Mouse (Mus musculus) cerebellum, adult 9-11 months (tissue): ENCODE data around the gene Ttc38.
A peak's percentile ranks its signal among the peaks of the same experiment; 100 is the strongest.

Source experiments
- DNase-seq: peaks from one replicate; pipeline ENCODE4 v3.0.0; 2022

Ttc38 gene

DNA sequence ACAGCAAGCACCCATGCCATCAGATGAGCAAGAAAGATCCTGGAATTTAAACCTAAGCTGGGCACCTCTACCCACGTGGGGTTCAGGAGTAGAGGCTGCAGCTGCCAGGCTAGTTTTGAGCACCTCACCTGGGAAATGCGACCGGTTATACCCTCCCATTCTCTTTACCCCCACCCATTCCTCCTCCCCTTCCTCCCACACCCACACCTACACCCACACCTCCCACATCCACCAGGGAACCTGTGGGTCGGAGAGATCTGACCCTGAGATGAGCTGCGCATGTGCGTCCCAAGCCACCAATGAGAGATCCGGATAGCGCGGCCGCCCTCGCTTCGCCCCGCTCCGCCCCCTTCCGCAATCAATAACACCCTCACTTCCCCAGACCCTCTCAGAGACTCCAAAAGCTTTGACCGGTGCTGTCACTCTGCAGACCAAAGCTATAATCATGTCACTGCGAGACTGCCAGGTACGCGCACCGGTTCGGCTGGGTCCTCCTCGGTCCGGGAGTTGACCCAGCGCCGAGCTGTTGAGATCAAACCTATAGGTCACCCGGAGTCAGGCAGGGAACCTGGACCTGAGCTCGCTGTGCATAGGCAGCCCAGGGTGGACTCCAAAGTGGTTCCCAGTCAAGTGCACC, at the start of gene Ttc38:
Ttc38 (plus strand) TSS at position 353 of the 637 bp plus-strand sequence.
- peak; percentile 91 for DNase-seq

DNA sequence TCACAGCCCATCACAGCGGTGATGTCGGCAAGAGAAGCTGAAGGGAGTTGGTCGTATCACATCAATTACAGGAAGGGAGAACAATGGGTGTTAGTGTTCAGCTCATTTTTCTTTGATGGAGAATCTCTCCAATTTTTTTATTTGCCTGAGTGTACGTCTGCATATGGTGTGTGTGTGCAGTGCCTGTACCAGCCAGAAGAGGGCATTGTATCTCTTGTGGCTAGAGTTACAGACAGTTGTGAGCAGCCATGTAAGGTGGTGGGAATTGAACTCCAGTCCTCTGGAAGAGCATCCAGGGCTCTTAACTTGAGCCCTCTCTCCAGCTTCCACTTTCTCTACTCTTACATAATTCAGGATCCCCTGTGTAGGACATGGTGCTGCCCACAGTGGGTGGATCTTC, 49.0 kb upstream of the Ttc38 start:
- DNase-seq = no peak

GRCm38 (mm10) chr15:85784341-85784740, 47.8 kb upstream of the Ttc38 start:
- DNase-seq = no peak

DNA sequence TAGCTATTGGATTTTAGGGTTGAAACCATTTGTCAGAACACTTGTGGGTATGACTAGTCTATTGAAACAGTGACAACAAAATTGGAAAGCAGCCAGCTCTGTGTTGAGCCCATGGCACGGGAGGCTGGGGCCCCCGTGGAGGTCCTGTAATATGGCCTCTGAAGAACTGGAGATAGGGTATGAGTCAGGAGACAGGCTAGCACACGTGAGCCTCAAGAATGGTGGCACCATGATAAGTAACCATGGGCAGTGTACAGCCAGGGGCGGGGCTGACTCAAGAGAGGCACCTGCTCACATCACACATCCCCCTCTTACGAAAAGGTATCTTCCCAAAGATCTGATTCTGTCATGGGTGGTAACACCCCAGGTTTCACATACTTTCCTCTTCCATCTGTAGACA, 45.4 kb upstream of the Ttc38 start:
- DNase-seq = no peak

DNA sequence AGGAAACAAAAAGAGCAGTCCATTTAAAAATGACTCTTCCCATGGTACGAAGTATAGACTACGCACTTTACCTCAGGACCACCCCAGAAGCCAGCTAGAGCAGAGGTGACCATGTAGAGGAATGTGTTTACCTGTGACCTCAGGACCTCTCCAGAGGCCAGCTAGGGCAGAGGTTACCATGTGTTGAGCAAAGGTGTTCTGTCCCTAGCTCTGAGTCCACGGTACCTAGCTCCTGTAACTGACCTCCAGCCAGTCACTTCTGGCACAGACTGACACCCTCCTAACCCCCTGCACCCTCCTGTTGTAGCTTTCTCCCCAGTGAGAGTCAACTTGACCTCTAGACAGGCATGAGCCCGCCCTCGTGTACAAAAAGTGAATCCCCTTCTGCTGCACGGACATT, 44.6 kb upstream of the Ttc38 start:
- no peak for DNase-seq

DNA sequence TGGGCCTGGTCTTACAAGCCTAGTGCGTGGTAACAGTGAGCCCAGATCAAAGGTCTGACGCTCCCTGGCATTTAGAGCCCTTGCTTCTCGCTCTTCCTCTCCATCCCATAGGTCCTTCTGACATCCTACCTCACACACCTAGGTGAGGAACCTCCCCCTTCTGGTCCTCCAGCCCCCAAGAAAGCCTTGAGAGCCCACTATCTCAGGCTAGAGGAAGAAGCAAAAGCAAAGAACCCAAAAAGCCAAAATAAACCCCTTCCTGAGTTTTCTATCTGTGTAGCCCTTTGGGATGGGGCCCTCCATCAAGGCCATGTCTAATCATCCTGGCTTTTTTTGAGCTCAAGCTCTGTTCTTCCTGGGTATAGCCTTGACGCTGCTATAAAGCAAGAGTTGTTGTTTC, 44.1 kb upstream of the Ttc38 start:
- DNase-seq = no peak

DNA sequence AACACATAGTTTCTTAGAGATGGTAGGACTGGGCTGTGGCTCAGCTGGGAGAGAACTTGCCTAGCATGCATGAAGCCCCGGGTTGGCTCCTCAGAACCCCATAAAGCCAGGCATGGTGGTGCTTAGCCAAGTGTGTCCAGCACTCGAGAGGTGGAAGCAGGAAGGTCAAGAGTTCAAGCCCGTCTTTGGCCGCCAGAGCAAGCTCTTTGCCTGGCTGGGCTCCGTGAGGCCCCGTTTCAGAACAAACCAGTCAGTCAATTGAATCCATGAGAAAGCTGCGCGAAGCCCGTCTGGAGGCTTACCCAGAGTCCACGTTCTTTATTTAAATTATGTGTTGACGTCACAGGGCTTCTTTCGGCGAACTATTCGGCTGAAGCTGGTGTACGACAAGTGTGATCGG, 43.5 kb upstream of the Ttc38 start:
- DNase-seq = no peak

GRCm38 (mm10) chr15:85791449-85791848, 40.7 kb upstream of the Ttc38 start:
- DNase-seq = no peak

GRCm38 (mm10) chr15:85792819-85793218, 39.3 kb upstream of the Ttc38 start:
- peak; percentile 24 for DNase-seq

DNA sequence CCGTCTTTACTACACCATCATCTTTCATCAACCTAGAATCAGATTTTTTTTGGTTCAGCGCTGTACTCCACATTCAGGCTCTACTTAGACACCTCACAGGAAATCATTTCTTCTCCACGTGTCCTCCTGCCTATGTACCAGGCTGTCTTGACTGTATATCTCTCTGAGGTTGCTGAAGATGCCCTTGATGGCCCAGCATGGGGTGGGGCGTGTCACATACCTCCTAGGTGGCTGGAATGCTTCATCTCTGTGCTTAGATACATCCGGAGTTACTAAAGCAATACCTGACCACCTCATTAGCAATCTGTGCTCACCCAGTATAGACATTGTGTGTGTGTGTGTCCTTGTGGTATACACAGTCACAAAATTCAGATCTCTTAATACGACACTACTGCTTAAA, 36.6 kb upstream of the Ttc38 start:
- DNase-seq = no peak

DNA sequence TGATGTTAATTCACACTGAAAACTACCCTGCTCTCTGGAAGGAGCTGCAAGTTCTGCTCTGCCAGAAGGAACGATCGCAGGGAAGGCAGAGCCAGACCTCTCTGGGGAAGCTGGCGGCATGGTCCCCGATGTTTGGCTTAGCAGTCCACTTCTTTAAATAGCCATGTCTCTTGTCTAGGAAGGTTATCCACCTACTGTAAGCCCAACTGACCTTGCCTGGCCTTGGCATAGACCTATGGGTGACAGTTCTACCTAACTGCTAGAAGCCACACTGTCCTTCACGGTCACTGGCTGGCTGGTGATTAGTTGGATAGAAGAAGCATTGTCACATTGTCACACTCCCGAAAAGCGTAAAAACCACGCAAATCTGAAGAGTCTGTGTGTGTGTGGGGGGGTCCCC, 33.4 kb upstream of the Ttc38 start:
- DNase-seq = no peak

- no peak for DNase-seq
Observed at GRCm38 (mm10) chr15:85802931-85803330, 29.2 kb upstream of the Ttc38 start.

- DNase-seq = no peak
Observed at GRCm38 (mm10) chr15:85806886-85807285, 25.2 kb upstream of the Ttc38 start.

- DNase-seq = no peak
Observed at GRCm38 (mm10) chr15:85807404-85807803, 24.7 kb upstream of the Ttc38 start.

GRCm38 (mm10) chr15:85808031-85808430, 24.1 kb upstream of the Ttc38 start:
- no peak for DNase-seq

DNA sequence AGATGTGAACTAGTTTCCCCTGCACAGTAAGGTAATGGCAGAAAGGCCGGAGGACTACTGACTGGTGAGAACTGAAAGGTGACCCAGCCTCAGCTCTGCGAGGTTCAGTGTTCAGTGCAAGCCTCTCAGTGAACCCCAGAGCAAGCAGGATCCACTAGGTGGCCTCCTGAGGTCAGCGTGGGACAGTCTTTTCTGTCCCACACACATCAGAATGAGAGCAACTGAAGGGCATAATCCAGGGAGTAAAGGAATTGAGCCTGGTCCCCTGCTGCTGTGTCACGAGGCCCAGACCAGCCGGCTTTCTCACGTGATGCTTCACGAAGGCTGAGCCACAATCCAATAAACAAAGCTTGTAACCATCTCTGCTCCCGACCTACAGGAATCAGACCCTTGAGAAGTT, 23.7 kb upstream of the Ttc38 start:
- no peak for DNase-seq

DNA sequence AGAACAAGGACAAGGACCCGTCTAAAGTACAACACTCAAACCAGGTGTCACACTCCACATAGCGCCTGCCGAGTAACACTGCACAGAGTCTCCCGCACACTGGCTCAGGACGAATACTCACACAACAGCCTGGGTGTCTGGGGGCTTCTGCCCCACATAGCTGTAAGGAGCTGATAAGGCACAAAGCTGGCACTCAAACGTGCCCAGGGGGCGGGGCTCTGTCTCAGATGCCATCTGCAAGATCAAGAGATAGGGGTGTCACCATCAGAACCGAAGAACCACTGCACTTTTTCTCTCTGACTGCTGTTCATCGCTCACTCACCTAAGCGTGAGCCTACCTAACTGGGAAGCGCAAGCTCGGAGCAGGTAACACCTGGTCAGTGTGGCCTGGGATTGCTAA, 23.0 kb upstream of the Ttc38 start:
- peak; percentile 39 for DNase-seq

GRCm38 (mm10) chr15:85810462-85810805, 21.7 kb upstream of the Ttc38 start:
- no peak for DNase-seq

- peak; percentile 93 for DNase-seq
Observed at GRCm38 (mm10) chr15:85810806-85811521, 21.1 kb upstream of the Ttc38 start.

GRCm38 (mm10) chr15:85811535-85812277, 20.4 kb upstream of the Ttc38 start, which contains the start of gene Cdpf1:
TSS of gene Cdpf1 (minus strand) at chr15:85811697.
- peak; percentile 98 for DNase-seq

DNA sequence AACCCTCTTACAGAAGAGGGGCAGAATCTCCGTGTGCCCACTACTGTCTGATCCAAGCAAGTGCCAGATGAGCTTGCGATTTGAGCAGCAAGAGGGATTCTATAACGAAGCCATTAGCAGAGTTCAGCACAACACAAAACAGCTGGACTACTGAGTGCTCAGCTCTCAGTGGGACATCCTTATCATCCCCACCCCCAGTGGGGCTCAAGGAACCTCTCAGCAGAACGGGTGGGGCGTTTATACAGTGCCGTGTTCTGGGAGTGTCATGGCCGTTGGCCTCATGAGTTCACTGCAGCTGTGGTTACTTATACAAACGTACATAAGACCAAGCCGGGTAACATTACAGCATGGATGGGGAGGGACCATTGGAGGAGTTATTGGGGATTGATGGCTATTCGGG, 18.7 kb upstream of the Ttc38 start:
- DNase-seq = no peak

- peak; percentile 62 for DNase-seq
Observed at GRCm38 (mm10) chr15:85821203-85822010, 10.7 kb upstream of the Ttc38 start, which contains the start of gene Pkdrej. TSS of gene Pkdrej (minus strand) at chr15:85821734.

DNA sequence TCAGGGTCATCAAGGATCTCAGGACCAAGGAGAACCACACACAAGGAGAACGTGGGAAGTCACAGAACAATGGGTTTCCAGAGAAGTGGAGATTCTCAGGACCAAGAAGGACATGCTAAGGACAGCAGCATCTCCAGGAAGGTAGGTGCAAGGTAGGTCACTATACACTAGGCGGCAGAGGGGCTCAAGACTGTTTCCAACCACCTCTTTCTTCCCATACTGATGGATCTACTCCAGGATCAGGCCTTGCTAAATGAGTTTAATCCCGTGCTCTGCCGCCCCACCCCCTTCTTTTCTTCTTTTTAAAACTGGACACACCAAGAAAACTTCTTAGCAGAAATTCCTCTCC, 10.1 kb upstream of the Ttc38 start:
- no peak for DNase-seq
